ENCODE assay signal across 23 mouse cellular contexts in genomic region chr5:51586187-51586586, GRCm38 (mm10). TPM values are rescaled to one million over a fixed set of nuclear protein-coding genes. Genes with fewer than 3 reads are reported as not detected.
A peak's percentile ranks its signal among the peaks of the same experiment; 100 is the strongest.
DNase-seq lines count a peak whose midpoint lies in the region; ATAC-seq and TF ChIP-seq lines count a peak whose summit lies in the region.
"Had no signal": no experiment of that assay in that cellular context is flagged by ENCODE, and none has a peak within 500 bp of the region (broad histone marks: within the 10 kb centered on the region; RNA-seq: fewer than 3 reads in every experiment).

No protein-coding gene starts in this region.

- H3K9me3 ChIP-seq in kidney, embryonic 14.5 days (ENCODE audit: control insufficient read depth, low read length) = no peaks in the 10 kb centered on the region
- H3K9me3 ChIP-seq: embryonic facial prominence, embryonic 13.5 days; forebrain, embryonic 15.5 days; heart, embryonic 13.5 days; hindbrain, embryonic 10.5 days; liver, embryonic 13.5 days; neural tube, embryonic 15.5 days had no signal

- H3K4me3 ChIP-seq in heart, adult 2 months = no peak overlapping the region
- no peak overlapping the region for H3K4me3 ChIP-seq in kidney, embryonic 14.5 days (ENCODE audit: low read length)
- no peak overlapping the region for H3K4me3 ChIP-seq in layer of hippocampus, adult 2 months
- H3K4me3 ChIP-seq: embryonic facial prominence, embryonic 13.5 days; forebrain, embryonic 15.5 days; heart, embryonic 13.5 days; hindbrain, embryonic 10.5 days; liver, embryonic 13.5 days; megakaryocyte, embryonic 14.5 days; neural tube, embryonic 15.5 days had no signal

- no peak overlapping the region for H3K4me2 ChIP-seq in kidney, embryonic 14.5 days (replicated peaks; ENCODE audit: low read depth, low read length)
- H3K4me2 ChIP-seq: embryonic facial prominence, embryonic 13.5 days; forebrain, embryonic 15.5 days; heart, embryonic 13.5 days; liver, embryonic 13.5 days; neural tube, embryonic 15.5 days had no signal

- no peaks in the 10 kb centered on the region for H3K4me1 ChIP-seq in heart, adult 2 months (ENCODE audit: control insufficient read depth, insufficient read depth, low read length)
- peaks cover 8% of the 10 kb centered on the region for H3K4me1 ChIP-seq in kidney, embryonic 14.5 days (ENCODE audit: control insufficient read depth, insufficient read depth, low read length)
- H3K4me1 ChIP-seq: embryonic facial prominence, embryonic 13.5 days; forebrain, embryonic 15.5 days; hindbrain, embryonic 10.5 days; megakaryocyte, embryonic 14.5 days had no signal

- intact Hi-C loops in heart, adult 2 months (cut with DNase I) = no loop called here

- no peak overlapping the region for H3K27ac ChIP-seq in heart, adult 2 months
- no peak overlapping the region for H3K27ac ChIP-seq in kidney, embryonic 14.5 days (ENCODE audit: low read depth, low read length)
- no peak overlapping the region for H3K27ac ChIP-seq in layer of hippocampus, adult 2 months
- H3K27ac ChIP-seq: embryonic facial prominence, embryonic 13.5 days; forebrain, embryonic 15.5 days; heart, embryonic 13.5 days; hindbrain, embryonic 10.5 days; hindbrain, postnatal 0 days; liver, embryonic 13.5 days; neural tube, embryonic 15.5 days had no signal

- no peak for ATAC-seq in kidney, embryonic 14.5 days (ENCODE audit: low FRiP score, low TSS enrichment)
- ATAC-seq: forebrain, embryonic 15.5 days; hindbrain, postnatal 0 days; midbrain, embryonic 16.5 days had no signal

- no peak for TF ChIP-seq EP300 in heart, adult 2 months (IDR thresholded peaks at IDR 0.05; ENCODE audit: insufficient read depth, low read depth, low read length)

- TF ChIP-seq POLR2A in heart, adult 2 months (IDR thresholded peaks at IDR 0.05; ENCODE audit: insufficient read depth, low read depth, low read length) = no peak

- H3K27me3 ChIP-seq in heart, adult 2 months (ENCODE audit: control insufficient read depth, insufficient read depth, low read length) = no peaks in the 10 kb centered on the region
- no peaks in the 10 kb centered on the region for H3K27me3 ChIP-seq in kidney, embryonic 14.5 days (ENCODE audit: control insufficient read depth, insufficient read depth, low read length)
- H3K27me3 ChIP-seq: CH12.LX; embryonic facial prominence, embryonic 13.5 days; forebrain, embryonic 15.5 days; heart, embryonic 13.5 days; liver, embryonic 13.5 days; megakaryocyte, embryonic 14.5 days; neural tube, embryonic 15.5 days had no signal

- H3K79me2 ChIP-seq in heart, adult 2 months (replicated peaks; ENCODE audit: control insufficient read depth, insufficient read depth, low read length) = no peaks in the 10 kb centered on the region

- WGBS in heart, adult 2 months = 74% methylated on average over 2 of the region's 2 CpGs
- 61% methylated on average over 2 of the region's 2 CpGs for WGBS in kidney, embryonic 14.5 days

- H3K36me3 ChIP-seq in heart, adult 2 months (ENCODE audit: control insufficient read depth, insufficient read depth, low read length) = no peaks in the 10 kb centered on the region
- no peaks in the 10 kb centered on the region for H3K36me3 ChIP-seq in kidney, embryonic 14.5 days (ENCODE audit: control insufficient read depth, insufficient read depth, low read length)
- H3K36me3 ChIP-seq: embryonic facial prominence, embryonic 13.5 days; forebrain, embryonic 15.5 days; heart, embryonic 13.5 days; hindbrain, embryonic 10.5 days; liver, embryonic 13.5 days; neural tube, embryonic 15.5 days had no signal

- DNase-seq in heart, adult 2 months = no peak
- DNase-seq in heart, adult 9 months (ENCODE audit: low spot score in 2 of 2) = no peak
- DNase-seq in kidney, postnatal 10 days = peak; percentile 24
- peak; percentile 52 for DNase-seq in adipocyte (ENCODE audit: low spot score)
- DNase-seq in kidney, postnatal 25 days = peak; percentile 25 to 40
- no peak for DNase-seq in layer of hippocampus, adult 2 months (ENCODE audit: low spot score in 2 of 2)
- DNase-seq: adrenal gland, postnatal 25 days; cerebellum, adult 11 months; cerebellum, postnatal 14 days; left cerebral cortex, postnatal 4 days; liver, embryonic 13.5 days; spleen, adult 18-20 months; thymus, postnatal 4 days had no signal

- H3K9ac ChIP-seq in heart, adult 2 months (ENCODE audit: low read depth, low read length) = no peak overlapping the region
- H3K9ac ChIP-seq in kidney, embryonic 14.5 days (ENCODE audit: low read depth, low read length) = no peak overlapping the region
- H3K9ac ChIP-seq: embryonic facial prominence, embryonic 13.5 days; forebrain, embryonic 15.5 days; heart, embryonic 13.5 days; liver, embryonic 13.5 days; neural tube, embryonic 15.5 days had no signal

- peak; percentile 52 for TF ChIP-seq CTCF in heart, adult 2 months (IDR thresholded peaks at IDR 0.05)
- no peak for TF ChIP-seq CTCF in layer of hippocampus, adult 2 months (conservative IDR thresholded peaks at IDR 0.05)

RNA-seq across cellular contexts. Expression of gene Ppargc1a, which starts 18.7 kb away (rescaled TPM):
- 100 to 1,000 TPM; 129 to 146 TPM for total RNA-seq in heart, adult 2 months (2021)
- 27.9 and 46.5 TPM in 2 replicates for polyA plus RNA-seq in heart, adult 2 months (2012; rRNA removed)
- polyA plus RNA-seq in kidney, embryonic 14.5 days (2014; fragmentation: Nextera tagmentation; extraction: Ambion mirVana) = 8.3 and 15.8 TPM in 2 replicates
- total RNA-seq in layer of hippocampus, adult 2 months (2021) = 10 to 100 TPM; 40.9 to 41.8 TPM
- total RNA-seq: CH12.LX had no signal

Comparison
In these comparisons a context has a peak if more than half of its experiments do, and no peak if none do; other contexts are left out.
1. DNase-seq: peak in kidney, postnatal 10 days (single experiment), adipocyte (single experiment) and kidney, postnatal 25 days (2 of 2); none in heart, adult 2 months (0 of 2), heart, adult 9 months (0 of 2) and layer of hippocampus, adult 2 months (0 of 2).